Mouse (Mus musculus): ENCODE measurements around the gene Sst.

The Sst gene

DNA sequence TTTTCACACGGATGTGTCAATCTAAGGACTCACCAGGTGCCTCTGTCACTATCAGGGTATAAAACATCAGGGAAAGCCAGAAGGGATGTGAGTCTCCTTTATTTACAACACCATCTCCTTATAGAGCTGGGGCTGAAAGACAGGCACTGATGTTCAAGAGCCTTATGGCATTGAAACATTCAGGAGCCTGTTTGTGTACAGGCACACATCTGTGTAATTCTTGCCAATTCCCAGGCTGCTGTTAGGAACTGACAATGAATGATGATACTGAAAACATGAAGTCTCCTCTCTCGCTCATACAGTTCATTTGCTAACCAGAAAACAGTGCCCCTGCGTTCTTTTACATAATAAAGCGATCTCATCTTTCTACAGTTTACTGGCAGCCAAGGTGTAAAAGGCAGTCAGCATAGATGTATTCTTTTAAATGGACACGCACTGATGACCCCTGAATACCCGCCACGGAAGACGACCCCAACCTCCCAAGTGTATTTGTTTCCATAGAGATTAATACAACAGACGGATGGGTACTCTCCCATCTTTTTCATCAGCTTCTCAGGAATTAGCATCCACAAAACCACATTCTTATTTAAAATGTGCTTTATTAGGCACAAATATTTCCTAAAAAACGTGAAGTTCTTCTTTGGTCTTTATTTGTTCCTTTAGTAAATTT, 2.7 kb downstream of the Sst start:
- DNase-seq (ENCODE audit: low spot score), result no peak

GRCm38 (mm10) chr16:23885098-23885497, 5.7 kb downstream of the Sst start:
- DNase-seq (ENCODE audit: low spot score), result no peak

GRCm38 (mm10) chr16:23855242-23855641, 35.5 kb downstream of the Sst start:
- DNase-seq (ENCODE audit: low spot score), result no peak

DNA sequence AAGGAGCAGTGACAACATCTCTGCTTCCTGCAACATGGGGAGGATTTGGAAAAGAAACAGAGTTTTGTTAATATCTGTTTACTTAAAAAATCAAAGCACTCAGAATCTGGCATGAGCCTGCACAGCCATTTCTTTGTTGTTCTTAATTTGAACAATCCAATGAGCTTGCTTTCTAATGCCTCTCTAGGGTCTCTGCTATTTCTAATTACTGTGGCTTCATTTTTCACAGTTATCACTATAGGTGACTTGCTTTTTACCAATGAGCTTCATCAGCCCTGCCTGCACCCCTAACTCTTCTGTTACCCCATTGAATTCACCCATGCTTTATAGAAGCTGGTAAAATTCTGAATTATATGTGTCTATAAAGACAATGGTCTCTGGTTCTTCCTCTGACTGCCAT, 41.0 kb downstream of the Sst start:
- no peak for DNase-seq (ENCODE audit: low spot score)

DNA sequence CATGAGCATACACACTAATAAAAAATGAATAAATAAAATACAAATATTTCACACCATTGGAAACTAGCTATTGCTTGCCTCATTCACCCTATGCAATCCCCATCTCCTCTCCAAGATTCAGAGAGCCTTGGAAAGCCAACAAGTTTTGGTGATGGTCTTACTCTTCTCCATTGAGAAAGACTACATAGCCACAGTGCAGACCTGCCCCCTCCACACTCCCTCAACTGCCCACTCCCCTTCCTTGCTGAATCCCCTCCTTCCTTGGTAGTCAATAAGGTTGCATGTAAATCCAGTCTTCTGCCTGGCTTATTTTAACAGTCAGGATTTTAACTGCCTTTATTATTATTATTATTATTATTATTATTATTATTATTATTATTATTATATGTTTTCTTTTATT, 41.6 kb downstream of the Sst start:
- no peak for DNase-seq (ENCODE audit: low spot score)

GRCm38 (mm10) chr16:23844622-23845021, 46.1 kb downstream of the Sst start:
- no peak for DNase-seq (ENCODE audit: low spot score)

DNA sequence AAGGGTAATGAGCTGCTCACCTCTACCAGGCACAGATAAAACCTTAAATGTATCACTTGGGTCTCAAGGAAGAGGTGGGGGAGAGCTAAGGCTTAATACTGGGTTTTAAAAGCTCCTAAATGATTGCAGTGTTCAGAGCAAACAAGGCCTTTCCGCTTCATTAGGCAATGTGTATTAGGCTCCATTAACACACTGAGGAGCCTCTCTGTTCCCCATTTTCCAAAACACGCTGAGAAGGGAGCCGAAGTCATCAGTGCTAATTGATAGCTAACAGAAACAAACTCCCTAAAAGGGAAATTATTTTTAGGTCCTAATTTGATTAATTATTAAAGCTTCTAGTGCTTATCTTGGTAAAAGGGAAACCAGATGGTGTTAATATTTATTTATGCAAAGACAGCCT, 48.1 kb downstream of the Sst start:
- no peak for DNase-seq (ENCODE audit: low spot score)

Data from ovary, postnatal 36 days (tissue).